Mouse (Mus musculus): ENCODE results near the gene Ccl6. TPM values are rescaled to one million over a fixed set of nuclear protein-coding genes. Genes with fewer than 3 reads are reported as not detected.

The Ccl6 gene
- 6.3 and 33.4 TPM in 2 replicates for total RNA-seq (2017)

GRCm38 (mm10) chr11:83592853-83593252, at the start of gene Ccl6:
TSS of gene Ccl6 (minus strand) at chr11:83593087.
- peak in 1 of 2 experiments; percentile 25; a peak in 1 of 4 replicates for ATAC-seq (replicated peaks in 1 of 2; ENCODE audit: insufficient read depth in 1 of 2, low FRiP score in 2 of 2, low TSS enrichment in 1 of 2, low read depth in 1 of 2, poor library complexity in 2 of 2, severe bottlenecking in 2 of 2)

- ATAC-seq (replicated peaks in 1 of 2; ENCODE audit: insufficient read depth in 1 of 2, low FRiP score in 2 of 2, low TSS enrichment in 1 of 2, low read depth in 1 of 2, poor library complexity in 2 of 2, severe bottlenecking in 2 of 2) = no peak
Observed at GRCm38 (mm10) chr11:83641216-83641615, 48.3 kb upstream of the Ccl6 start.

GRCm38 (mm10) chr11:83640141-83640540, 47.3 kb upstream of the Ccl6 start:
- ATAC-seq (replicated peaks in 1 of 2; ENCODE audit: insufficient read depth in 1 of 2, low FRiP score in 2 of 2, low TSS enrichment in 1 of 2, low read depth in 1 of 2, poor library complexity in 2 of 2, severe bottlenecking in 2 of 2) = peak; percentile 95 to 96

GRCm38 (mm10) chr11:83639533-83639932, 46.6 kb upstream of the Ccl6 start:
- peak; percentile 33 to 43; a peak in 3 of 4 replicates for ATAC-seq (replicated peaks in 1 of 2; ENCODE audit: insufficient read depth in 1 of 2, low FRiP score in 2 of 2, low TSS enrichment in 1 of 2, low read depth in 1 of 2, poor library complexity in 2 of 2, severe bottlenecking in 2 of 2)

- no peak for ATAC-seq (replicated peaks in 1 of 2; ENCODE audit: insufficient read depth in 1 of 2, low FRiP score in 2 of 2, low TSS enrichment in 1 of 2, low read depth in 1 of 2, poor library complexity in 2 of 2, severe bottlenecking in 2 of 2)
Observed at GRCm38 (mm10) chr11:83638934-83639333, 46.0 kb upstream of the Ccl6 start.

GRCm38 (mm10) chr11:83636742-83637235, 43.9 kb upstream of the Ccl6 start:
- no peak for ATAC-seq (replicated peaks in 1 of 2; ENCODE audit: insufficient read depth in 1 of 2, low FRiP score in 2 of 2, low TSS enrichment in 1 of 2, low read depth in 1 of 2, poor library complexity in 2 of 2, severe bottlenecking in 2 of 2)

GRCm38 (mm10) chr11:83634898-83635297, 42.0 kb upstream of the Ccl6 start:
- ATAC-seq (replicated peaks in 1 of 2; ENCODE audit: insufficient read depth in 1 of 2, low FRiP score in 2 of 2, low TSS enrichment in 1 of 2, low read depth in 1 of 2, poor library complexity in 2 of 2, severe bottlenecking in 2 of 2) = no peak

- no peak for ATAC-seq (replicated peaks in 1 of 2; ENCODE audit: insufficient read depth in 1 of 2, low FRiP score in 2 of 2, low TSS enrichment in 1 of 2, low read depth in 1 of 2, poor library complexity in 2 of 2, severe bottlenecking in 2 of 2)
Observed at GRCm38 (mm10) chr11:83634425-83634824, 41.5 kb upstream of the Ccl6 start.

GRCm38 (mm10) chr11:83632744-83633143, 39.9 kb upstream of the Ccl6 start:
- 0 out of 4 replicates have a peak, but pooled peaks of 1 of the 2 experiments have one; percentile 37 for ATAC-seq (replicated peaks in 1 of 2; ENCODE audit: insufficient read depth in 1 of 2, low FRiP score in 2 of 2, low TSS enrichment in 1 of 2, low read depth in 1 of 2, poor library complexity in 2 of 2, severe bottlenecking in 2 of 2)

- no peak for ATAC-seq (replicated peaks in 1 of 2; ENCODE audit: insufficient read depth in 1 of 2, low FRiP score in 2 of 2, low TSS enrichment in 1 of 2, low read depth in 1 of 2, poor library complexity in 2 of 2, severe bottlenecking in 2 of 2)
Observed at GRCm38 (mm10) chr11:83631065-83631464, 38.2 kb upstream of the Ccl6 start.

GRCm38 (mm10) chr11:83630630-83631029, 37.7 kb upstream of the Ccl6 start:
- no peak for ATAC-seq (replicated peaks in 1 of 2; ENCODE audit: insufficient read depth in 1 of 2, low FRiP score in 2 of 2, low TSS enrichment in 1 of 2, low read depth in 1 of 2, poor library complexity in 2 of 2, severe bottlenecking in 2 of 2)

GRCm38 (mm10) chr11:83628808-83629207, 35.9 kb upstream of the Ccl6 start:
- peak in 1 of 2 experiments; percentile 25; a peak in 1 of 4 replicates for ATAC-seq (replicated peaks in 1 of 2; ENCODE audit: insufficient read depth in 1 of 2, low FRiP score in 2 of 2, low TSS enrichment in 1 of 2, low read depth in 1 of 2, poor library complexity in 2 of 2, severe bottlenecking in 2 of 2)

GRCm38 (mm10) chr11:83623586-83623985, 30.7 kb upstream of the Ccl6 start:
- ATAC-seq (replicated peaks in 1 of 2; ENCODE audit: insufficient read depth in 1 of 2, low FRiP score in 2 of 2, low TSS enrichment in 1 of 2, low read depth in 1 of 2, poor library complexity in 2 of 2, severe bottlenecking in 2 of 2) = no peak

- ATAC-seq (replicated peaks in 1 of 2; ENCODE audit: insufficient read depth in 1 of 2, low FRiP score in 2 of 2, low TSS enrichment in 1 of 2, low read depth in 1 of 2, poor library complexity in 2 of 2, severe bottlenecking in 2 of 2) = no peak
Observed at GRCm38 (mm10) chr11:83619037-83619436, 26.1 kb upstream of the Ccl6 start.

- peak in 1 of 2 experiments; percentile 32; a peak in 1 of 4 replicates for ATAC-seq (replicated peaks in 1 of 2; ENCODE audit: insufficient read depth in 1 of 2, low FRiP score in 2 of 2, low TSS enrichment in 1 of 2, low read depth in 1 of 2, poor library complexity in 2 of 2, severe bottlenecking in 2 of 2)
Observed at GRCm38 (mm10) chr11:83618238-83618637, 25.4 kb upstream of the Ccl6 start.

GRCm38 (mm10) chr11:83616586-83616985, 23.7 kb upstream of the Ccl6 start:
- peak in 1 of 2 experiments; percentile 53; a peak in 2 of 4 replicates for ATAC-seq (replicated peaks in 1 of 2; ENCODE audit: insufficient read depth in 1 of 2, low FRiP score in 2 of 2, low TSS enrichment in 1 of 2, low read depth in 1 of 2, poor library complexity in 2 of 2, severe bottlenecking in 2 of 2)

- no peak for ATAC-seq (replicated peaks in 1 of 2; ENCODE audit: insufficient read depth in 1 of 2, low FRiP score in 2 of 2, low TSS enrichment in 1 of 2, low read depth in 1 of 2, poor library complexity in 2 of 2, severe bottlenecking in 2 of 2)
Observed at GRCm38 (mm10) chr11:83610900-83611299, 18.0 kb upstream of the Ccl6 start.

GRCm38 (mm10) chr11:83606396-83606795, 13.5 kb upstream of the Ccl6 start:
- ATAC-seq (replicated peaks in 1 of 2; ENCODE audit: insufficient read depth in 1 of 2, low FRiP score in 2 of 2, low TSS enrichment in 1 of 2, low read depth in 1 of 2, poor library complexity in 2 of 2, severe bottlenecking in 2 of 2) = no peak

GRCm38 (mm10) chr11:83605535-83605934, 12.6 kb upstream of the Ccl6 start:
- ATAC-seq (replicated peaks in 1 of 2; ENCODE audit: insufficient read depth in 1 of 2, low FRiP score in 2 of 2, low TSS enrichment in 1 of 2, low read depth in 1 of 2, poor library complexity in 2 of 2, severe bottlenecking in 2 of 2) = peak; percentile 42 to 62; a peak in 2 of 4 replicates
